Mouse (Mus musculus): Measurements from ENCODE around the gene Trub2.

DNA sequence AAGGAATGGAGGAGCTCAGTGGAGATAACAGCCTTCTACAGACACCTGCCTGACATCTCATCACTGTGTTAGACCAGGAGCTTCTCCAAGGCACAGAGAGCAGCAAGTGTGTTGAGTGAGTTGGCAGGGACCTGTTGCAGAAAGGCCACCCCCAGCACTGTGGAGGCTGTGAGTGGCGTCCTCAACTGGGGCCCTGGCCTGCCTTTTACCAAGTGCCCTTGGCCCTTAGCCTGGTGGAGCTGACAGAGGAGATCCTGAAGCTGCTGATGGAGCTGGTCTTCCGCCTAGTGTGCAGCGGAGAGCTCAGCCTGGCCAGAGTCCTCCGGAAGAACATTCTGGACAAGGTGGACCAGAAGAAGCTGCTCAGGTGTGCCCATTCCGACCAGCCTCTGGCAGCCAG lies 55.0 kb downstream of the Trub2 start:
- TF ChIP-seq CTCF (IDR thresholded peaks at IDR 0.05; ENCODE audit: low read depth, low read length): no peak
- TF ChIP-seq TAL1 (conservative IDR thresholded peaks at IDR 0.05; ENCODE audit: low read depth, low read length): no peak
- TF ChIP-seq POLR2AphosphoS5 (IDR thresholded peaks at IDR 0.05; ENCODE audit: insufficient replicate concordance, low read depth, low read length): no peak
- no peak for TF ChIP-seq GATA2 (IDR thresholded peaks at IDR 0.05; ENCODE audit: borderline replicate concordance, low read depth, low read length)
